Mouse (Mus musculus): Measurements from ENCODE around the gene Zmym1.
"Not testable (repeated sequence)": the region's sequence is repeated elsewhere in the genome, so short reads cannot be mapped to it uniquely, and the experiment has no call there.

Gene Zmym1

DNA sequence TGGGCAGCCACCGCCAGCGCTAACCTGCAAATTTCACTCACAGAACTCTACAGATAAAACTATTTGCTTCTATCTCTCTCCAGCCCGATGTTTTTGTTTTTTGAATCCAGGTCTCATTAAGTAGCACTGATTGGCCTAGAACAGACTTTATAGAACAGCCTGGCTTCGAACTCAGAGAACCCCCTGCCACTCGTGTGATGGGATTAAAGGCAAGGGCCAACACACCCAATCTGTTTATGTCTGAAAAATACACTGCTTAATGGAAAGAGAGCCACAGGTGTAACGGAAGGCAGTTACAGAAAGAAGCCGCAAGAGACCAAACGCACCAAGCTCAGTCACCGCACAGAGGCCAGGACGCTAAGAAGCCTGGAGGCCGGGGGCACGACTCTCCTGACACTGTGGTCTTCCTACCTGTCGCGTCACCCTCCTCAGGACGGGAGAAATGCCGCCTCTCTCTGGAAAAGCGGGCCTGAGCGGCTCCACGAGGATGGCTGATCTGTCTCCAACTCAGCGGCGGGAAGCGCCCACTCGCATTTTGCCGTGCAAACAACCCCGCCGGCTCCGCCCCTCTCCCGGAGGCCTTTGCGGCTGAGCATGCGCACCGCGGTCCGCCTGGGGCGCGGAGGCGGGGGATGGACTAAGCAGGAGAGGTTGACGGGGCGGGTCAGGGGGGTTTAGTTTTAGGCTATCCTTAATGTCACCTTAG is at the start of gene Zmym1:
Zmym1 (minus strand) TSS at position 568 of the 706 bp plus-strand sequence.
- peak; percentile 86 to 89 for DNase-seq

DNA sequence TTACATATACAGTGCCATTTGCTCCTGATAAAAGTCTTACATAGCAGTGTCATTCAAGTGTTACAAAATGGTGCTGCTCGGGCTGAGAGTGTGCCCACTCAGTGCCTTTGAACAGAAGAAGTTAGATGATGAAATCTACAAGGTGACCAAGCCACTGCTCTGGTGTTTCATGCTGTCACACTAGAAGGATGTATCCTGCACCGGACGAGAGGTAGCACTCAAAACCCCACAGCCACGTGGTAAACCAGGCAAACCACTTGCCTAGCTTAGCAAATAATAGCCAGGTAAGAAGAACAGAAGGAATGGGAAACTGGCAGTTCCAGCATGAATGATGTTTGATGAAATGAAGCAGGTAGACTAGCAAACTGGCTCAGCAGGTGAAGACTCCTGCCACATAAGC is 49.6 kb upstream of the Zmym1 start:
- no peak for DNase-seq

DNA sequence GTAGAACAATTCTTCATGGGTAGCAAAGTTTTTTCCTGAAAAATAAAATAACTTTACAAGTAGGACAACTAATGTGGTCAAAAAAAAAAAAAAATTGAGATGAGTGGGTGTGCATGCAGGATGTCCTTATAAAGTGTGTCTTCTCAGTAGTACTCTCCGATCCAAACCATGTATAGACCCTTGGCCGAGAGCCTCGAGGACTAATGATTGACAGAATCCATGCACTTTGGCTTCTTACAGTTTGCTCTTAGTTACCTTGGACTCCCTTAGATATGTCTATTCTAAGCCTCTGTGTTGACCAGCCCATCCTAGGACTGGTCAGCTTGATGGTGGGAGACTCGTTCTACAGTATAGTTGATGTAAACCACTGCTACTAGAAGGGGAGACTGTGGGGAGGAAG is 46.6 kb upstream of the Zmym1 start:
- DNase-seq = peak; percentile 57 to 75

DNA sequence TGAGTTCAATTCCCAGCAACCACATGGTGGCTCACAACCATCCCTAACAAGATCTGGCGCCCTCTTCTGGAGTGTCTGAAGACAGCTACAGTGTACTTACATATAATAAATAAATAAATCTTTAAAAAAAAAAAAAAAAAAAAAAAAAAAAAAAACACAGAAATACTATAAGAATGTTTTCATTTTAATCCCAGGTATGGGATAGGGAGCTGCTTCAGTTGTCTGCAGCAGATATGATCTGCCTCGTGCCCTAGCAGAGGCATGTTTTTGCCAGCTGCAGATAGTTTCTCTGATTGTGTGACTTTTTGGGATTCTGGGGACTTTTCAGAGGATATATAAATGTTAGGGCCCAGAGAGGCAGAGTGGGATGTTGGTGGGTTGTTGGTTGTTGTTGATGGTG is 38.6 kb upstream of the Zmym1 start:
- not testable (repeated sequence) for DNase-seq

DNA sequence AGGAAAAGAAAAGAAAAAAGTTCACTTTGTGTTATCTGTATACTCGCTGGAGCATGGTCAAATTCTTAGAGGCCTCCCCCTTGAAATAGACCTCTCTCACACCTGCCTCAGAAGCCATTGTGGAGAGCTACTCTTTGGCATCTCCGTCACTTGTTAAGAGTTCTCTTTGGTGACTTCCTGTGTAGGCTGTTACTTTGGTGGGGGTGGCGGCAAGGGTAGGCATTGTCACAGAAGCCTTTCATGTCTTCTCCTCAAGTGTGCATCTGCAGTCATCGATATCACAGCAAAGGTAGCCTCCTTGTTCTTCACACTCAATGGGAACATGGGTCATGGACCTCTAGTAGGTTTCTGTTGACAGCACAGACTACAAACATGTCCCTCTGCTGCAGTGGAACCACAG is 34.1 kb upstream of the Zmym1 start:
- no peak for DNase-seq

DNA sequence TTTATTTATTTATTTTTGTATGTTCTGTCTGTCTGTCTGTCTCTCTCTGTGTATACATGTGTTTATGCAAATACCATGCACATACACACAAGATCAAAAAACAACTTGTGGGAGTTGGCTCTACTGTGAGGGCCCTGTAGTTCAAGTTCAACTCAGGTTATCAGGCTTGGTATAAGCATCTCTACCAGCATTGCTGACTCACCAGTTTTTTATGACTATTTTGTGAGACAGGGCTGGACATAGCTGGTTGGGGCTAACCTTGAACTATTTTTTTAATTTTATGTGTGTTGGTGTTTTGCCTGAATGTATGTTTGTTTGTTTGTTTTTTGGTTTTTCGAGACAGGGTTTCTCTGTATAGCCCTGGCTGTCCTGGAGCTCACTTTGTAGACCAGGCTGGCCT is 30.2 kb upstream of the Zmym1 start:
- no peak for DNase-seq

DNA sequence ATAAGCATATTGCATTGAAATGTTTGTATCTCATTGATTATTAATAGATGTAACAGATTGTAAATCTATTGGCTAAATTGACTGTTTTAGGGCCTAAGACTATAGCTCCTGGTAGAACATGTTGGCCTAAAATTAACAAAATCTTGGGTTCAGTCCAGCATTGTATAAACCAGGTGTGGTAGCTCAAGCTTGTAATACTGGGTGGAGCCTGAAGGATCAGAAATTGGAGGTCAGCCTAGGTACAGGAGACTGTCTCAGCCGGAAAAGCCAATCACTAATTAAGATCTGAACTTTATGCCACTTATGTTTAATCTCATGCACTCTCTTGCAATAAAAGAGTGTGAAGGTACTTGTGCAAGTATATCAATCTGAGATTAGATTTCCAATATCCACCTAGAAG is 24.8 kb upstream of the Zmym1 start:
- no peak for DNase-seq

DNA sequence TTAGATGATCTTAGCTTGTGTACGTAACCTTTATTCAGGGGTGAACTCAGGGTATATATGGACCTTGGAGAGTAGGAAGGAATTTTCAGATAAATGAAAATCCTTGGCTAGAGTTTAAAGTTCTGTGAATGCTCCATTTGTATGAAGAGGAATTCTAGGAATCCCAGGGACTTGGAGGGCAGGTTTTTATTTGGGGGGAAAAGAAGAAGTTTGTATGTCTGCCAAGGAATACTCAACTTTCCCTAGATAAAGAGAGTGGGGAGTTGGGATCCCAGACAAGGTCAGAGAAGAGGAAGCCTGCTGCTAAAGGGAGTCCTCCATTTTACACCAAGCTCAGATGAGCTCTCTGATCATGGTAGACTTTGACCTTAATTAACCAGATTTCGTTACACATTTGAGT is 22.2 kb upstream of the Zmym1 start:
- DNase-seq = no peak

DNA sequence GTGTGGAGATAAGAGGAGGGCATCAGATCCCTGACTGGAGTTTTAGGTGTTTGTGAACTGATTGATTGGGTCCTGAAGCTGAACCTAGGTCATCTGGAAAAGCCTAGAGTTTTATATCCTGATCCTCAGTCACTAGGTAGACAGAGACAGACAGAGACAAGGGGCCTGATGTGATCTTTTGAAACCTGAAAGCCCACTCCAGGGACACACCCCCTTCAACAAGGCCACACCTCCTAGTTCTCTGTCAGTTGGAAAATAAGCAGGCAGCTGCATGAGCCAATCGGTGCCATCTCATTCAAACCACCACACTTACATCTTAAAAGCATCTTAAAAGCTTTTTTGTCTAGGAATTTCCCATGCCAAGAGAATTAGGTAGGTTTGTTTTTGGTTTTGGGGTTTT is 19.9 kb upstream of the Zmym1 start:
- no peak for DNase-seq

DNA sequence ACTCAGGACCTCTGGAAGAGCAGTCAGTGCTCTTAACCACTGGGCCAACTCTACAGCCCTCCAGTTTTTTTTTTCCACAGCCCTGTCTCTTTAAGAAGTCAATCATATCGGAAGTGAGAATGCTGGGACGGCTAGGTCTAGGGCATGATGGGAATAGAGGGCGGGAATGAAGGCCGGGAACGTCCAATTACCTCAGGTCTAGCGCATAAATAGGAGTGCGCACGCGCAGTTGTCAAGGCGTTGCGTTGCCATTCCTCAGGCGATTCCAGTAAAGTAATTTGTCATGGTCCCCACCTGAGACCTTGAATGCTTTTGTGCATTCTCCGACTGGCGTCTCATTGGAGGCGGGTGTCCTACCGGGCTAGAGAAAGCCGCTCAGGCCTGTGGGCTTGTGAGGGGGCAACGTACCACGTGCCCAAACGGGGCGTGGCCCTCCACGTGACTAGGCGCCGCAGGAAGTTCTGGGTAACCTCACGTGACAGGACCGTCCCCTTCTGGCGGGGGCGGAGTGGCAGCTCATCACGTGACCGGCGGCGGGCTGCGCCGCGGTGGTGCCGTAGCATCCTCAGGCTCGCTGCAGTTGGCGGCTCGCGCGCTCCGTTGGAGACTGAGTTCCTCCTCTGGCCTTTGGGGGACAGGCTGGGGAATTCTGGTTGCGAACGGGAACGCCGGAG is 16.1 kb upstream of the Zmym1 start, which contains the start of gene Zmym6:
Zmym6 (plus strand) TSS at position 509 of the 674 bp plus-strand sequence.
- DNase-seq = peak; percentile 93

DNA sequence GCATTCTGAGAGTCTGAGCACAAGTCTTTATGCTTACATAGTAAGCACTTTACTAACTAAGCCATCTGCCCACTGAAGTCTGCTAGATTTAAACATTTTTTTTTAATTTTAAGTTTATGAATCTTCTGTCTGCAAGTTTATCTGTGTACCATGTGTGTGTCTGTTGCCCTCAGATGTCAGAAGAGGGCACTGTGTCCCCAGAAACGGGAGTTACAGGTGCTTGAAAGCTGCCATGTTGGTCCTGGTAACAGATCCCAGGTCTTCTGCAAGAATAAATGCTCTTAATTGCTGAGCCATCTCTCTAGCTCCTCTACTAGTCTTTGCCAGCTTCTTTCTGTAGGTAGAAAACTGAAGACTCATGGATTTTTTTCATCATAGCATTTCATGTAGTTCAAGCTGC is 14.0 kb upstream of the Zmym1 start:
- DNase-seq = no peak

DNA sequence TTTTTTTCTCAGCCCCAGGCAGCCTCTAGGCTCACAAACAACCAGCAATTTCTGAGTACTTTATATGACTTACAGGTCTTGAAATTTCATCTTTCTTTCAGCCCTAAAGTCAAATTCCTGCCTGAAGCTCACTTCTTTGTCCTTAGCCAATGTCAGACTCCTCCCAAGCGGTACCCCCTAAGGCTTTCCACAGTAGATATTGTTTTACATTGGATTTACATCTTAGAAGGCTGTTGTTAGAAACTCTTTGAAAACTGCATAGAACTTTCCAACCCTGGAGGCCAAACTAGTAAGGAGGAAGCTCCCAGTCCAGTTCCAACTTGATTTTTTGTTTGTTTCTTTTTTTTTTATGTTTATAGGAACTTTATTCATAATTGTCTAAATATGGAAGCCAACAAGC is 3.1 kb upstream of the Zmym1 start:
- no peak for DNase-seq

DNA sequence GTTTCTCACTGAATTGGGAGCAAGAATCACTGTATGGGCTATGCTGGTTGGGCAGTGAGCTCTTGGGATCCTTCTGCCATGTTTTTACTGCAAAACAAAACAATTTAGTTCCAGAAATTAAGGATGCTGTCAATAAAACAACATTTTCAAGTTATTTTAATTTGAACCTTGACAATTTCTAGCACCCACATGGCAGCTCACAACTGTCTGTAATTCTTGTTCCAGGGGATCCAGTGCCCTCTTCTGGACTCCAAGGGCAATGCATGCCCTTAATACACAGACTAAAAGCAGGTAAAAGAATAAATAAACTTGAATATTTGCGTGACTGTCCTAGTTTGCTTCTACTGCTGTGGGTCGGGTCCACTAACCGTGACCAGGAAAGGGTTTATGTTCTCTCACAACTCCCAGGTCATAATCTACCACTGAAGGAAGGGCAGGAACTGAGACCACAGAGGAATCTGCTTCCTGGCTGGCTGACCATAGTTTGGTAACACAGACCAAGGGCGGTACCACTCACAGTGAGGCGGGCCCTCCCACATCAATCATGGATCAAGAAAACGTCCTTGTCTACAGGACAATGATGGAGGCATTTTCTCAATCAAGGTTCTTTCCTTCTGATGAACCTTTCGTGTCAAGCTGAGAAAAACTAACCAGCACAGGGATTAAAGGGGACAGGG is 6.3 kb downstream of the Zmym1 start:
- no peak for DNase-seq

DNA sequence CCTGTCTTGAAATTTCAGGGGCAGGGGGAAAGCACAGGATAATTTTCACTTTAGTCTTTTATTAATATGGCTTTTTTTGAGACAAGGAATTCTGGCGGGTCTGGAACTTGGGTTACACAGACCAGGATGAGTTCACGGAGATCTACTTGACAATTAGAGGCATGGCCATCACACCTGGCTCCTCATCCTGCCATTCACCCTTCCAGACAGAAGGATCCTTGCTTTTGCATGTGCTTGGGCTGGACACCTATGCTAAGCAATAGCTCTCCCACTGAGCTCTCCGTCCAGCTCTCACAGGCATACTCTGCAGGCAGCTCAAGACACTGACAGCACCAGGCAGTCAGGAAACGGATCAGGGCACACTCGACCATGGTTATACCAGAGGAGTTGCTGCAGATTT is 7.9 kb downstream of the Zmym1 start:
- no peak for DNase-seq

DNA sequence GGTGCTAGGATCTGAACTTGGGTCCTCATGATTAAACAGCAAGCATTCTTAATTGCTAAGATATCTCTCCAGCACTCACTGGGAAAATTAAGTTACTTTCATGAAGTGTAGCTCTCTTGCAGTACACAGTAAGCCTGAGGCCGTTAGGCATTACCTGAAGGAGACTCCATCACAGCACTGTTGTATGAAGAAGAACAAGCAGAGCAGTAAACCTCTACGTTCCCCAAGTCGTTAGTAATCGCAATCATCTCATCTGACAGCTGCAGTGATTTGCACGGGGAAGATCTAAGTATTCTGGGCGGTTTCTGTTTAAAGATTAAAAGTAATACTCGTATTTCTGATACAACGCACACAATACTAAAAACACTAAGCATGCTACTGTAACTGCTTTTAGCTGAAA is 9.8 kb downstream of the Zmym1 start:
- DNase-seq = no peak

DNA sequence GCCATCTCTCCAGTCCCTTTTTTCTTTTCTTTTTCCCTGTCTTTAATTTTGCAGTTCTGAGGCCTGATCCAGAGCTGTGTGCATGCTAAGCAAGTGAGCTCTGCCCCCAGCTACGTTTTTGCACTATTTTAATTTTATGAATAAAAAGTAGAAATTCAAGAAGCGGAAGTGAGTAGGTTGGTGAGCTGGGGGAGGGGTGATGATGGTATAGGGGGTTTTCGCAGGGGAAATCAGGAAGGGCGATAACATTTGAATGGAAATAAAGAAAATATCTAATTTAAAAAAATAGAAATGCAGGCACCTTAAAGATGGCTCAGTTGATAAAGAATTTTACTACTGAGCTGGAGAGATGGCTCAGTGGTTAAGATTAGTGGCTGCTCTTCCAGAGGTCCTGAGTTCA is 17.4 kb downstream of the Zmym1 start:
- no peak for DNase-seq

DNA sequence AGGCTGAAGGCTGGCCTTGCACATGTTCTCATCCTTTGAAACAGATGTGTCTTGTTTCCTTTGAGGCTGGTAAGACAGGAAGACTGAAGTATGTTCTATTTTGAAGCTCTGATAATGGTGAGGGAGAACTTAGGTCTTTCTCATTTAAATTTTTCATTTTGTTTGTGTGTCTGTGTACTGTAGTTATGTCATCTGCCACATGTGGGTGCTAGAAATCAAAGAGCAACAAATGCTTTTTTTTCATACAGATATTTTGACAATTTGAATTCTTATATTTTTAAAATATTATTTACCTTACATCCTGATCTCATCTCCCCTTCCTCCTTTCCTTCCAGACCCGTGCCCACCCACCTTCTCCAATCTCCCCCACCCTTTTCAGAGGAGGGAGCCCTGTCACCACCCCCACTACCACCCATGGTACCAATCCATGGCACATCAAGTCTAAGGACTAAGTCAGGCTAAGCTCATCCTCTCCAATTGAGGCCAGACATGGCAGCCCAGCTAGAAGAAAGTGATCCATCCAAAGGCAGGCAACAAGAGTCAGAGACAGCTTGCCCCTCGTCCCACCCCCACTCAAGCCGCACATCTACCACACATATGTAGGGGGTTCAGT is 21.0 kb downstream of the Zmym1 start:
- DNase-seq = no peak

DNA sequence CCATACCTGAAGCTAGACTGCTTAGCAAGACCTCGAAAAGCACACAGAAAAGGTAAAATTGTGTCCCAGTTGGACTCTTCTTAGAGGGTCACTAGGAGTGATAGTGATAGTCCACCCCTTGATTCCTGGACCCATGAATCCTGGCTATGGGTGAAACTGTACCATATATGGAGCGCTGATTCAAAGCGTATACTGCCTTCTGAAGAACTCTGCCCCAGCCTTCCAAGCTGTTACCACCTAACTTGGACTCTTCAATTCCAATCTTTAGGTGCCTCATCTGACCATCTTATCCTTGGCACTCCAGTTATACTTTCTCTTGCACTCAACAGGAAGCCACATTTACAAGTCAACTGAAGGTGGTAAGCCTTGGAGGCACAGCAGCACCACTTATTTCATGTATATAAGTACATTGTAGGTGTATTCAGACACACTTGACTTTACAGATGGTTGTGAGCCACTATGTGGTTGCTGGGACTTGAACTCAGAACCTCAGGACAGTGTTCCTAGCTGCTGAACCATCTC is 22.1 kb downstream of the Zmym1 start:
- no peak for DNase-seq

DNA sequence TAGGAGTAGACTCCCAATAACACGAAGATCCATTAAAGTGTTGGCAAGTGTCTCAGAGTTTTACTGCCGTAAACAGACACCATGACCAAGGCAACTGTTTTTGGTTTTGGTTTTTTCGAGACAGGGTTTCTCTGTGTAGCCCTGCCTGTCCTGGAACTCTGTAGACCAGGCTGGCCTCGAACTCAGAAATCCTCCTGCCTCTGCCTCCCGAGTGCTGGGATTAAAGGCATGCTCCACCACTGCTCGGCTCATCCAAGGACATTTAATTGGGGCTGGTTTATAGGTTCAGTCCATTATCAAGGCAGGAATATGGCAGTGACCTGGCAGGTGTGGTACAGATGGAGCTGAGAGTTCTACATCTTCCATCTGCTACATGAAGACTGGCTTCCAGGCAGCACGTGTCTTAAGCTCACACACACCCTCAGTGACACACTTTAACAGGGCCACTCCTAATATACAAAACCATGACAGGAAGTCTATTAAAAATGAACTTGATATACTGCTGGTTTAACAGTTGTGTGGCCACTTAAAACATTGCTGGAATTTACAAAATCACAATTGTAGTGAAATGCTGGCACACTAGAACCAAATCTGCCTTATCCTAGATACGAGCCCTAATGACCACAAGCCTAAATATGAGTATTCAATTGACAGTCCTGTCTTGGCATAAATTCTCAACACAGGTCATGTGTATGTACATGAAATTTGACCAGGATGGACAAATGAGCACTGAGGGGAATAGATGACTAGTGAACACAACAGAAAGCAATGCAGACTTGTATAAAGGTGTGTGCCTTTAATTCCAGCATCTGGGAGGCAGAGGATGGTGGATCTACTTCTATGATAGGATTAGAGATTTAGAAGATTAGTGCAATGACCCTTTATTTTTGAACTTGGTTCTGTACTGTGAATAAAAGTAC is 22.8 kb downstream of the Zmym1 start:
- no peak for DNase-seq

DNA sequence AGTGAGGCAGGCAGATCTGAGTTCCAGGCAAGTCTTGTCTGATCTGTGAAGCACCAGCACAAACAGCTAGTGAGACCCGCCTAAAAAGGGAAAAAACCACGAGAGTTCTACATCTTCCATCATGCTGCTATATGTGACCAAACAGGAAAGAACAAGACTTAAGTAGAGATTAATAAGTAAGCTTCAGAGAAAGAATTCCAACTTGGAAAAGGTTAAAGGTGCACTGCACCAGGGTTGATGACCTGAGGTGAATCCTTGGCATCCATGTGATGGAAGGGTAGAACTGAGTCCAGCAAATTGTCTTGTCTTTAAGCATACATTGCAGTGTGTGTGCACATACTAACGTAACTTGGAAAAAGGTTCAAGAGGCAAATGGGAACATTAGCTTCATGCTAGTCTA is 23.8 kb downstream of the Zmym1 start:
- peak; percentile 33 to 45 for DNase-seq

DNA sequence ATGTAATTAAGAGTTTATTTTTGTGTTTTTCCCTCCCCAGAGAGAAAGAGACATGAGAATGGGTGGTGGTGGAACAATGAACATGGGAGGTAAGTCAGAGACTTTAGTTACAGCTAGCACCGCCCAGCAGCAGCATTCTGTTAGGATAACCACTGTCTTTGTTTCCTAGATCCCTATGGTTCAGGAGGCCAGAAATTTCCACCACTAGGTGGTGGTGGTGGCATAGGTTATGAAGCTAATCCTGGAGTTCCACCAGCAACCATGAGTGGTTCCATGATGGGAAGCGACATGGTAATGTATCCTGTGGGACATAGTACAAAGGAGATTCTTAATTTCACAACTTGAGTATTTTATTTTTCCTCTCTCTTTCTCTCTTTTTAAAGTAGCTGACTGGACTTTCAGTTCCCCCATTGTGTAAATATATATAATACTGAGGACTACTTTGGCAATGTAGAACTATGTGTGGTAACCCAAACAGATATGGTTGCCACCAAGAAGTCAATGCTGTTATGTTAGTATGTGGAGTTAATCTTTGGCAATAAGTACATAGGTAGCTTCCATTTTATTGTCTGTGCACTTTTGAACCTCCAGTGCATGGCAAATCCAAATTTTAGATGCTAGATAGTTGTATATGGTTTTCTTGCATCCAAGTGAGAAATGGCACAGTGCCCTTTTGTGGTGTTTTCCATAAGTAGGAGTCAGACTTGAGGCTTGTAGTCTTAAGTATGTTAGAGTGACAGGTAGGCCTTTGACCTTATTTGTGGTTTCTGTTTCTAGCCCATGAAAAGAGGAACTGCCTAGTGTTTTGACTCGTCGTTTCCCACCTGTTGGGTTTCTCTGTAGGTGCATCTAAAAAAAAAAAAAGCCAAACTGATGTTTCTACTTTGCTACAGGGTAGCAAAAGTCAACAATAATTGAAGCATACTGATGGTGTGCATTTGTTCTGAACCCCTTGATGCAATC is 33.4 kb downstream of the Zmym1 start:
- peak; percentile 43 to 68 for DNase-seq

Data from kidney, adult 8-10 months (tissue).